Mouse (Mus musculus) kidney, postnatal 36 days (tissue): ENCODE data around the gene Apol11b.
"Not testable (repeated sequence)": the region's sequence is repeated elsewhere in the genome, so short reads cannot be mapped to it uniquely, and the experiment has no call there.

Source experiments
- DNase-seq, 2 experiments: peaks; one replicate each; pipeline ENCODE4 v3.0.0; 2021 to 2022; ENCODE audit warnings: mixed read lengths in 2 of 2

Apol11b gene

DNA sequence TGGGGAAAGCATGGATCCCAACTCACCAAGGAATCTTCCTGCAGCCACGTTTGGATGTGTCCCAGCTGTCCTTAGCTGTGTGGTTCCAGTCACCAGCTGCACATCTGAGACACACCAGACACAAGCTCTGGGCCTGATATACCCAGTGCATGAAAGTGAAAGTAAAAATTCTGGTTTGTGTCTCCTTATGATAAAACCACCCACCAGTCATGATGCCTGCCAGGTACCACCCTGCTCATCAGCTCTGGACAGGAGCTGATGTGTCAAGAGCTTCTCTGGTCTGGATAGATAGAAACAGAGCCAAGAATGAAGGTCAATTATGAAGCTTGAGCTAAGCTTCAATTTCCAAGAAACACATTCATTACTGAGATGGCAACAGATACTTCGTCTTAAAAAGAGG, at the start of gene Apol11b:
Gene Apol11b (minus strand): TSS at position 111 of the 400 bp plus-strand sequence.
- not testable (repeated sequence) for DNase-seq

DNA sequence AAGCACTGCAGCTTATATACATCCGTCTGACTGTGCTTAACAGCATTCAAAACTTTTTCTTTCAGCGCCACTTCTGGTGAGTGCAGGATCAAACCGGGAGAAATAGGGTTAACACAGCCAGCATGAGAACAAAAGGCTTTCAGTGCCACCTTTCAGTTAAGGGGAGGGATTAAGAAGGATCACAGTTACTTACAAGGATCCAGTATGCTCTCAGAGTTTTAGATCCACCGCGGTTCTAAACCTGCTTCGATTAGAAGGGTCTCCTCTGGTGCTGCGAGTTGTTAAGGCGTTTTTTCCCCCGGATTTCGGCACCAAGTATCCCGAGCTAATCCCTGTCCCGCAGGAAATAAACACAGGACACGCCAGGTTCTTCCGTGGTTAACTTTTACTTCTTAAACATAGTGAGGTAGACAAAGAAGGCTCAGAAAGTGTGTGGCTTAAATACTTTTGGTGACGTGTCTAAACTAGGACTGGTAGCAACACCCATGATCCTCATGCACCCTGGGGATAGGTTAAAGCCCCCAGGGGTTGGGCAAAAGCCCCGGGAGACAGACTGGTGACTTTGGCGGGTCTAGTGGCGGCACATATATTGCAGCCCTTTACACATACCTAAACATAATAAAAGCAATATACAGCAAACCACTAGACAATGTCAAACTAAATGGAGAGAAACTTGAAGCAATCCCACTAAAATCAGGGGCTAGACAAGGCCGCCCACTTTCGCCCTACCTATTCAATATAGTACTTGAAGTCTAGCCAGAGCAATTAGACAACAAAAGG, 48.6 kb upstream of the Apol11b start:
- not testable (repeated sequence) for DNase-seq

DNA sequence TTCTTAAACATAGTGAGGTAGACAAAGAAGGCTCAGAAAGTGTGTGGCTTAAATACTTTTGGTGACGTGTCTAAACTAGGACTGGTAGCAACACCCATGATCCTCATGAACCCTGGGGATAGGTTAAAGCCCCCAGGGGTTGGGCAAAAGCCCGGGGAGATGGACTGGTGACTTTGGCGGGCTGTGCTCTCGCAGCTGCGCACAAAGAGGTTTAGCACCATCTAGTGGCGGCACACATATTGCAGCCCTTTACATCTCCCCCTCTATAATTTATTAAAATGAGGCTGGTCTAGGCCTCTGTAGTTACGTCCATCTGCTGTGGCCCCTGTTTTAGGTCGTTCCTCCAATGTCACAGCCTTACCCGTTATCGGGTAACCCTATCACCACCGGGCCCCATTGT, 40.9 kb upstream of the Apol11b start:
- DNase-seq = peak; percentile 14 to 73

DNA sequence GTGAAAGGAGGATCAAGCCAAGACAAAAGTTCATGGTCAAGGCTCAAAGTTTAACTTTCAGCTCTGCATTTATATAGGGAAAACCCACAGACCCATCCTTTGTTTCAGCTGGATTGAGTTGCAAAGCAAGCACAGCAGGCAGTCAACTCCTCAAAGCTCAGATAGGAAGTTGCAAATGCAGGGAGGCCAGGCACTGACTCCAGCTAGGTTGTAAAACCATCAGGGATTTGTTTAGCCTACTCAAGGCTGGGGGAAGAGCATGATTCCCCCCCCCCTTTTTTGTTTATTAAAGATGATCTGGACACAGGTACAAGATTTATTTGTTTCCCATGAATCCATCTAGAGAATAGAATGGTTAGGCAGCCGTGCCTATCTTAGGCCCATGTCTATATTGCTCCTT, 31.0 kb upstream of the Apol11b start:
- not testable (repeated sequence) for DNase-seq

DNA sequence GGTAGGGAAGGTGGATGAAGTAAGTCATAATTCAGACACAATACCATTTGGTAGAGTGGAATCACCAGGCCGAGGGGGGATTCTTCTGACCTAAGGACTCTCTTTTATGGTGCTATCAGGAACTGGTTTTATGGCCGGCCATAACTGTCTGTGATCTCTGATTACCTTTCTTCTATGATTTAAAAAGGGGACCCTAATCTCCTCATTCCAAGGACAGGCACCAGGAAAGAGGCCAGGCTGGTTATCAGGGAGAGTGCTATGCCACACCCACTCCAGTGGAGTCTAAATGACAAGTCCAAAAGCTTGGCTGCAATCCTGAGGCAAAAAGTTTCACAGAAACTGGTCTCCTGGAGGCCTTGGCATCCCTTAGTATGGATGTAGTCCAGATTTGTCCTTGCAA, 18.8 kb upstream of the Apol11b start:
- DNase-seq = not testable (repeated sequence)

DNA sequence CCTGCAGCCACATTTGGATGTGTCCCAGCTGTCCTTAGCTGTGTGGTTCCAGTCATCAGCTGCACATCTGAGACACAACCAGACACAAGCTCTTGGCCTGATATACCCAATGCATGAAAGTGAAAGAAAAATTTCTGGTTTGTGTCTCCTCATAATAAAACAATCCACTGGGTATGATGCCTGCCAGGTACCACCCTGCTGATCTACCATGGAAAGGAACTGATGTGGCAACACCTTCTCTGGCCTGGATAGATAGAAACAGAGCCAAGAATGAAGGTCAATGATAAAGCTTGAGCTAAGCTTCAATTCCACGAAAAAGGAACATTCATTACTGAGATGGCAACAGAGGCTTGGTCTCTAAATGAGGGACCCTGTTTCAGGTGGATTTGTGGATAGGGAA, 16.7 kb upstream of the Apol11b start:
- not testable (repeated sequence) for DNase-seq

DNA sequence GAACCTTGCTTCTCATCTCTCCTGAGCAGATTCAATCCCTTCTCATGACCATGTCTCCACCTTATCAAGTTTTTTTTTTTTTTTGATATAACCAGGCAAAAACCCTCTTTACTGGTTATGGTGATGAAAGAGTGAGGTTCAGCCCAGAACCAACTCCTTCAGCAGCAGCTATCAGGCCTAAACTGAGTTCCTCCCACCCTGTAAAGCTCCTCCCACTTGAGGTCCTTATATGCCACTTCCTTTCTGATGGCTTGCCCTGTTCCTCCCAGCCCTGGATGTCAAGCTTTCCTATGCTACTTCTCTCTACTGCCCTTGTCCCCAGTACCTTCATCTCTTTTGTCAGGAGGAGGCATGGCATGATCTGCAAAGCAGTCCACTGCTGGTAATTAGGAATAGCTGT, 8.1 kb upstream of the Apol11b start:
- DNase-seq = not testable (repeated sequence)

DNA sequence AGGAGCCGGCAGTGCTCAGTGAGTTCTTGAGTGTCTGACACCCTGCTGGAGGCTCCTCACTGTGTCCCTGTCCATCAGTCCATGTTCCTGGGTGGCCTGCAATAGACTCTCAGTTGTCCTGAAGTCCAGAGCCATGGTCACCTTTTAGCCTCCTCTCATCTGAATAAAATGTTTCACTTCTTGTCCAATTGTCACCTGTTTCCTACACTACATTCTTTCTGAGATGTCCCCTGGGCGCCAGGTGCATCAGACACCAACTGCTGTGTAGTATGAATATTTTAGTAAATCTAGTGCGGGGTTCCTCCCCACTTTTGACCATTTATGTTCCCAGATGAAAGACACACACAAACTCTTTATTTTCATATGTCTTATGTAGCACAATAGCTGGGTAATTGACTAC, 13.3 kb downstream of the Apol11b start:
- not testable (repeated sequence) for DNase-seq

DNA sequence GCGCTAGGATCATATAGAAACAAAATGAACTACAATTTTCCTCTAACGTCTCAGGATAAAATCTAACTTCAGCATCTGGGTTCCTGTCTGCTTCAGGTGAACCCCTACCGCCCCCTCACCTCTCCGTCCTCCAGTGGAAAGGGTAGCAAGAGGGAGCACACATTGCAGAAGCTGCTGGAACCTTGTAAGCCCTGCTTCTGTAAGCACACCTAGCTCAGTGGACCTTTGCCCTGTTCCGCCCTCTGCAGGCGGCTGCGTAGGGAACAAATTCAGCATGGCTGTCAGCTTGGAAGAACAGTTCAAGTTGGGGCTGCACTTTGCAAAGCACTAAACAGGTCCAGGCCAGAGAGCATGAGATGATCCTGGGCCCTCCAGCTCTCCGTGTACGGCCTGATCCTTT, 14.4 kb downstream of the Apol11b start:
- peak; percentile 8 to 59 for DNase-seq

DNA sequence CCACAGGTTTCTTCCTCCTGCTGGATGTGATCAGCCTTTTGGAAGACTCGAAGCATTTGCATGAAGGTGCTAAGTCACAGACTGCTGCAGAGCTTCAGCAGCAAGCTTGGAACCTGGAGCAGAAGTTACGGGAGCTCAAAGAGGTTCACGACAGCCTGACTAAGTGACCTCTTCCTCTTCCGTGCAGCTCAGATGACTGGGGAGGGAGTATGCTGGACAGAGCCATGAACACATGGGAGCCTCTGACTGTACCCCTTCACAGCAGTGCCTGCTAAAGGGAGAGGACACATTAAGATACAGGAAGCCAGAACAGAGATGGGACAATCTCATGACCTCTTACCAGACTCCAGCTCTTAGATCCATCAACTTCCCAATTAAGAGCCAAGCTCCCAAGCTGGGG, 16.6 kb downstream of the Apol11b start:
- not testable (repeated sequence) for DNase-seq

DNA sequence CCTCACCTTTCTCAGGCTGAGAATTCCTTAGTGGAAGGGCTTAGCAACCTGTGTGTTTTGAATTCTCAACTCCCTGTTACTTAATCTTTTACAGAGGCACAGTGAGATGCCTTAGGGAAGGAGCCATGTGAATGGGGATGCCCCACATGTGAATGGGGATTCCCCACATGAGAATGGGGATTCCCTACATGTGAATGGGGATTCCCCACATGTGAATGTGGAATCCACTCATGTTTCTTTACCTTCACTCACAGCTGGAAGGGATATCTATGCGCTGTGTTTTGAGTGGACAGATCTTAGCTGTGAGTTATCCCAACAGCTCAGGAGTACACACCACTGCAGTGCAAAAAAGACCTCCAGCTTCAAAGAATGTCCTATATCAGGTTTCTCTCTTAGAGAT, 18.4 kb downstream of the Apol11b start:
- no peak for DNase-seq

DNA sequence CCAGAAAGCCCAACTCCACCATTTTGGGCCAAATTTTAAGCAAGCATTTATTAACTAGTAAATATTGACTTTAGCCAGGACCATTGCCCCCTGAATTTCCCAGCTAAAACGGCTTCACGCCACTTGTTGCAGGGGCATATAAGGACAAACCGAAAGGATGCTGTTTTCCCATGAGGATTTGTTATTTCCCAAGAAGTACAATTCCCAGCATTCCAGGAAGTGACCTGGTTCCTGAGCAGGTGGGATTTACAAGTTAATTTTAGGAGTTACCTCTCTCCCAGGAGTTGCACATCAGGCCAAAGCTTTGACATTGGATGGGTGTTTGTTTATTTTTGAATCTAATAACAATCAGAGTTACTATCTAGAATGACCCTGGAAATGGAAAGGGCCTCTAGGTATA, 37.0 kb downstream of the Apol11b start:
- no peak for DNase-seq

DNA sequence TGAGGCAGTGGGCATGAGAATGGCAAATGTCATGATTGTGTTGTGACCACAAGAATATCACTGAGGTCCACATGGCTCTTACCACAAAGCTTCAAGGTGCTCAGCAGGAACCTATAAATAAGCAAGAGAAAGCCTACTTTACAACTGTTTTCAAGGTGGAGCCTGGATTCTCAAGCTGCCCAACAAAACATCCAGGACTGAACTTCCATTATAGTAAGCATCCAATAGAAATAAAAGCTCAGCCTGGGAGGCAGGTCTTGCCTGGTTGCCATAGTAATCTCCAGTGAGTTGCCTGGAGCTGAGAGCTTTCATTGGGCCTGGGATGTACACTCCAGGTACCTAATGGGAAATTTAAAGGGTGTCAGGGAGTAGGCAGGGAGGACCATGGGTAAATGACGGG, 44.1 kb downstream of the Apol11b start, which contains the start of gene Gm36245:
Gene Gm36245 (plus strand): TSS at position 301 of the 400 bp plus-strand sequence.
- no peak for DNase-seq

DNA sequence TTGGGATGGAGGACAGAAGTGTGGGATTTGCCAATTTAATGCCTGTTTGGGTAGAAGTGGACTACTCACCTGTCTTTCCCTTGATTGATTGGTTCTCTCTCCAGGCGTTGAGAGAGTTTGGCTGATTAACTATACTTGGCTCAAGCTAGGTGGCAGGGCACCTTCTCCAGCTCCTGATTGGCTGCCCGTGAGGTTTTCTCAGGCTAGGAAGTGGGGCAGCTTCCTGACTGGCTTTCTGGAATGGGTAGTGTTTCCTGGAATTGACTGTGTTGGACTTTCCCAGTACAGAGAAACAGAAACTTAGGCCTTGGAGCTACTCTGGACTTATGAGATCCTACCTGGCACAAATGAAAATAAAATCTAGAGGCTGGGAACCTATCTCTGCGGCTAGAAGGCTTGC, 44.7 kb downstream of the Apol11b start:
- peak; percentile 47 to 52 for DNase-seq

DNA sequence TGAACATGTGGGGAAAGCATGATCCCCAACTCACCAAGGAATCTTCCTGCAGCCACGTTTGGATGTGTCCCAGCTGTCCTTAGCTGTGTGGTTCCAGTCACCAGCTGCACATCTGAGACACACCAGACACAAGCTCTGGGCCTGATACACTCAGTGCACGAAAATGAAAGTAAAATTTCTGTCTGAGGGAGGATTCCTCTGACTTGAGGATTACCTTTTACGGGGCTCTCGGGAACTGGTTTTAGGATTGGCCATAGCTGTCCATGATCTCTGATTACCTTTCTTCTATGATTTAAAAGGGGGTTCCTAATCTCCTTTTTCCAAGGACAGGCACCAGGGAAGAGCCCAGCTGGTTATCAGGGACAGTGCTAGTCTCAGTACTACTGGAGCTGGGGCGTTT, 47.1 kb downstream of the Apol11b start, which contains the start of gene Apol10b:
Gene Apol10b (minus strand): TSS at position 165 of the 400 bp plus-strand sequence.
- DNase-seq = no peak

DNA sequence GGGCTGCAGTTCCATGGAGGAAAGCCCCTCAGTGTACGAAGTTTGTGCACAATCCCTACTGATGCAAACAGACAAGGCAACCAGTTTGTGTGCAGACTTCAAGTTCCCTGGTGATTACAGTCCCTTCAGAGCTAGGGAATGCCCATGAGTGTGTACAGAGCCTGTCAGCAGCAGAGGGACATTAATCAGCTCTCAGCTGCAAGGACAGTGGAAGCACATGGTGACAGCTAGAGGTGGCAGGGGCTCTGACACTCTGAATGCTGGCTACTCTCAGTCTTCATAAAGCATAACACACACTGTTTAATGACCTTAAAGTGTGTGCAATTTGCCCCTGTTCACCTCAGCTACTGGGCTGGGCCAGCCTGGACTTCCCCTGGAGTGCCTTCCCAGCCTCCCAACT, 49.5 kb downstream of the Apol11b start:
- DNase-seq = no peak

DNA sequence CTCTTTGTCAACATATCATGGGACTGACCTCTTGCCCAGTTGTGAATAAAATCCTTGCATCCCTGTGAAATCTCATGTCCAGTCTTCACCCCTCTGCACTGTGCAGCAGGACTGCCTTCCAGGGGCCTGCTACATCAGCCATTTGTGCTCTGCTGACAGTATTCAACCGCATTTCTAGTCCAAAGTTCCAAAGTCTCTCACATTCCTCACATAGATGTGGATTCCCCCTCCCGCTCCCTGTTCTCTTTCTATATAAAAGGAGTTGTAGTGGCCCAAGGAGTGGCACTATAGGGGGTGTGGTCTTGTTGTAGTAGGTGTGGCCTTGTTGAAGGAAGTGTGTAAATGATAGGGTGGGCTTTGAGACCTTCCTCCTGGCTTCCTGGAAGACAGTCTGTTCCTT, 52.2 kb downstream of the Apol11b start:
- peak in 1 of 2 experiments; percentile 42 for DNase-seq

DNA sequence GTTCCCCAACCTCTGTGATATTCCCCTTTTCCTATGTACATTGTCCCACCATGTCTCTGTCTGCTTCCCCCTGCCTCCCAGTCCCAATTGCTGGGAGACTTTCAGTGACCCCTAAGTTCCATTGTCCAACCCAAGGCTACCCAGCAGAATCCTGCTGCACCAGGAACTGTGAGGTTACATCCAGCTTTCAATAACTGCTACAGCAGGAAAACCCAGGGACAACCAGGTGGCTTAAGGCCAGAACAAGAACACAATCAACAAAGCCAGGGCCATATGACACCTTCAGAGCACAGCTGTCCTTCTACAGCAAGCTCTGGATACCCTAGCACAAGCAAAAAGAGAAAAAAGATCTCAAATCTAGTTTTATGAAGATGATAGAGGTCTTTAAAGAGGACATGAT, 54.1 kb downstream of the Apol11b start:
- DNase-seq = no peak

DNA sequence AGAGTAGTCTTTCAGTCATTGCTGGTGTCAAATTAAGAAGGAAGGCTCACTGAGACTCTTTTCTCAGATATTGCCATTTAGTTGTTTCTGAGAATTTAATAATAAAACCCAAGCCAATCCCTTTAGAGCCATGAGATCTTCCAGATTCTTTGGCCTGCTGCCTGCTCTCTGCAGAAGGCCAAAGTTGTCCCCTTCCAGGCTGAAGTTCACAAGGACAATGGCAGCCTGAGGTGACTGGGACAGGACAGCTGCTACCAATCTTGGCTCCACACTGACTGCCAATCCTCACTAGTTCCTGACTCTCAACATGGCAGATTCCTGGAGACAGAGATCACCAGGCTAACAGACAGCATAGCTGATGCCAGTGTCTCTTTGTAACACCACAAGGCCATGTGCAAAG, 56.1 kb downstream of the Apol11b start:
- peak in 1 of 2 experiments; percentile 59 for DNase-seq
